Mouse (Mus musculus) forebrain, embryonic 11.5 days (tissue): ENCODE results near the gene Atxn1l. TPM values are rescaled to one million over a fixed set of nuclear protein-coding genes. Genes with fewer than 3 reads are reported as not detected.
A peak's percentile ranks its signal among the peaks of the same experiment; 100 is the strongest.

Experiments
- ATAC-seq: fragments of 200-750 bp; cut with Nextera tagmentation; replicated peaks from 2 replicates; pipeline ENCODE4 v1.8.0; 2017; ENCODE audit warnings: moderate TSS enrichment; ENCODE audit not compliant: low FRiP score
- DNase-seq: peaks from one replicate; pipeline ENCODE4 v3.0.0-alpha.2; 2017; ENCODE audit warnings: low spot score
- H3K27ac ChIP-seq: fragments of 300-500 bp; sonication (generic); 2 replicates; pipeline ENCODE4 v1.5.1; 2014; ENCODE audit warnings: low read depth, low read length
- H3K27me3 ChIP-seq: fragments of 300-500 bp; sonication (generic); 2 replicates; pipeline ENCODE4 v1.6.1; 2014; ENCODE audit warnings: mild to moderate bottlenecking, low read length, mixed read lengths; ENCODE audit not compliant: control insufficient read depth, insufficient read depth
- H3K36me3 ChIP-seq: fragments of 300-500 bp; sonication (generic); 2 replicates; pipeline ENCODE4 v1.6.1; 2014; ENCODE audit warnings: mild to moderate bottlenecking, low read length, moderate library complexity, mixed read lengths; ENCODE audit not compliant: control insufficient read depth, insufficient read depth
- H3K4me1 ChIP-seq: fragments of 300-500 bp; sonication (generic); replicated peaks from 2 replicates; pipeline ENCODE4 v1.6.1; 2014; ENCODE audit warnings: low read length, mixed read lengths; ENCODE audit not compliant: control insufficient read depth, insufficient read depth
- H3K4me2 ChIP-seq: fragments of 300-500 bp; sonication (generic); 2 replicates; pipeline ENCODE4 v1.6.1; 2014; ENCODE audit warnings: low read depth, mild to moderate bottlenecking, low read length, moderate library complexity, mixed read lengths; ENCODE audit not compliant: severe bottlenecking
- H3K4me3 ChIP-seq: fragments of 300-500 bp; sonication (generic); 2 replicates; pipeline ENCODE4 v1.5.1; 2014; ENCODE audit warnings: low read depth, low read length
- H3K9ac ChIP-seq: fragments of 300-500 bp; sonication (generic); 2 replicates; pipeline ENCODE4 v1.6.1; 2014; ENCODE audit warnings: low read length
- H3K9me3 ChIP-seq: fragments of 300-500 bp; sonication (generic); 2 replicates; pipeline ENCODE4 v1.6.1; 2016; ENCODE audit warnings: low read length, mixed read lengths; ENCODE audit not compliant: control insufficient read depth
- WGBS: fragments of 180-500 bp; shearing (Covaris S2); extraction: QIAGEN DNeasy Blood & Tissue Kit; methylation state at CpG from one replicate; pipeline ENCODE4 v1.1.7; 2014; 5-methylcytosine and 5-hydroxymethylcytosine counted together
- polyA plus RNA-seq: library from polyadenylated mRNA; unstranded; fragments of >200 nt; fragmentation: Nextera tagmentation; extraction: Ambion mirVana; gene quantifications from 2 replicates; pipeline ENCODE4 v1.2.1, GENCODE M21; 2014

The Atxn1l gene
- polyA plus RNA-seq, 1 experiment from 2014 or later, result 8.3 TPM

DNA sequence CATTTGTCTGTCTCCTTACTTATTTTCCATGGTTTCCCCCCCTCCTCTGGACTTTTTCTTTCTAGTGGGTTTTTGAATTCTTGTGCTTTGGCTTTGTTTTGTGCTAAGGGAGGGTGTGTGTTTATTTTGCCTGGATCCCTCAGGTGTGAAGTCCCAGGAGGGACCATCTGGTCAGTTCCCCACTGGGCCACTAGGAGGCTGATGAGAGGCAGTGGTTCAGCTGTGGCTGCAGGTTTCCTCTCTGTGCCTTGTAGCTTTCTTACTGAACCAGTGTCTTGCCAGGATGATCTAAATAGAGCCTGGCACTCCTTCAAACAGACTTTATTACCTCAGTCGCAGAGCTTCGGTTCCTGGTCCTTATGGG is 30.7 kb downstream of the Atxn1l start:
- Histone ChIP-seq H3K4me1 (peaks cover 7% of the 10 kb centered on the region), H3K36me3 (peaks cover 10% of the 10 kb centered on the region; the same call in 1 of the 2 replicates), H3K4me3 (peak overlapping the region; percentile 91), H3K4me2 (peak overlapping the region; percentile 66), H3K9ac (peak overlapping the region; percentile 99; the same call in 1 of the 2 replicates), H3K27ac (no peak overlapping the region), H3K27me3 (peaks cover 4% of the 10 kb centered on the region; the same call in 1 of the 2 replicates), H3K9me3 (no peaks in the 10 kb centered on the region)
- DNase-seq, result peak; percentile 83
- ATAC-seq, result no peak; the same call in 1 of the 2 replicates
- 47% methylated on average over 2 of the region's 2 CpGs for WGBS

DNA sequence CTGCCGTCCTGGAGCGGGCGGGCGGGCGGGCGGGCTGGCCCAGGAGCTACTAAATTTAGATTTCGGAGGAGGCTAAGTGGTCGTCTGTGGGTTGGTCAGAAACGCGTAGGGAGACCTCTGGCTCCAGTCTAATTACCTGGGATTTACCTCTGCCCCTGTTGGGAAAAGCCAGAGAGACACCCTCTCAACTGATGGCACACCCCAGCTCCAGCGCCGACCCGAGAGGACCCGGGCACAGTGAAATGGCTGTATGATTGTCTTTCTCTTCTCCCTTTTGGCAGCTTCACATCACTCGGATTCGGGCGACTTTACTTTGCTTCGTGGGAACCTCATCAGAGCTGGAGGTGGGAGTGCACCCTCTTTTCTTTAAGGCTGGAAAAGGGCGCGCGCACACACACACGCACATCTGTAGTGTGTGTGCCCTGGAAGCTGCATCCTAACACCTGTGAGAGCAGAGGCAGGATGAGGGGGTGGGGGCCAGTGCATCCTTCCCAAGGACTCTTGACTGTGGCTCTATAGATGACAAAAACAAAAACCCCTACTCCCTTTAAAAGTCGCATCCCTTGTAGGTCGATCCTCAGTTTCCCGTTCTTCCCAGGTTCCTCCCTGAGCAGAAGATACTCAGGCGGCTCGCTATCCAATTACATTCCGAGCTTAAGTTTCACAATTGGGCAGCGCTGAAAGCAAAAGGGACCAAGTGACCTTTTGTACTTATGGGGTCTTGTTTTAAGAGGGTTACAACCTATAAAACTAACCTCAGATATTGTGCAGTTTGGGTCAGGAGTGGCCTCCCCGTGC is 31.3 kb downstream of the Atxn1l start:
- Histone ChIP-seq H3K27ac (no peak overlapping the region; the same call in 1 of the 2 replicates), H3K9ac (peak overlapping the region; percentile 99), H3K4me3 (peak overlapping the region; percentile 91), H3K36me3 (peaks cover 6% of the 10 kb centered on the region; the same call in 1 of the 2 replicates), H3K27me3 (peaks cover 4% of the 10 kb centered on the region; the same call in 1 of the 2 replicates), H3K4me2 (peak overlapping the region; percentile 66), H3K4me1 (peaks cover 7% of the 10 kb centered on the region), H3K9me3 (no peaks in the 10 kb centered on the region)
- WGBS, result 1% methylated on average over 29 of the region's 30 CpGs
- DNase-seq (no peak), ATAC-seq (peak; percentile 37)

DNA sequence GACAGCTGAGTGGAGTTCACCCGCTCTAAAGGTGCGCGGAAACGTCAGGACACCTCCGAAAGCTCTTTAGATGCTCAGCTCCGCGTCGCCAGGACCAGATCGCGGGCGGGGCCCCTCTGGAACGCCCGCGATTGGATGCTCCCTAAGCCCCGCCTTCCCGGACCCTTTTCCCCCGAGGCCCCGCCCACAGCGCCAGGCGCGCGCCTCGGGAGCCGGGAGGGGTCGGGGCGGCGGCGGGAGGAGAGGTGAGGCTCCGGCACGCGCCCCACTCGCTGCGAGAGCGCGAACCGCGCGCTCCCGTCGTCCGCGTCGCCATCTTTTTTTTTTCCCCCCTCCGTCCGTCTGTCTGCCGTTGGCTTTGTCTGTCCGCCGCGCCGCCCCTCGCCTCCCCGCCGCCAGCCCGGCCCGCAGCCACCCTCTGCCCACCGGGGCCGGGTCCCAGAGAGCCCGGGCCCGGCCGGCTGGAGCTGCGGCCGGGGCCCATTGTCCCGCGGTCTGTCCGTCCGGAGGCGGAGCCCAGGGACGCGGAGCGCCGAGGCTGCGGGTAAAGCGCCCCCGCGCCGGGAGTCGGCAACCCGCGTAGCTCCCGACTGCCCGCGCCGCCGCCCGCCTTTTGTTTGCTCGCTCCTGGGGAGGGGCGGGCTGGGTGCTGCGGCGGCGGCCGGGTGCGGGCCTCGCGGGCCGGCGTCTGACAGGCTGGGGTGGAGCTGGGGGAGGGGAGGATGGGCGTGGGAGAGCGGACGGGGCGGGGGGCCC is 32.0 kb downstream of the Atxn1l start, which contains the start of gene Zfp821:
TSS of gene Zfp821 (plus strand) at position 227 of the 756 bp plus-strand sequence.
- Histone ChIP-seq H3K4me1 (peaks cover 7% of the 10 kb centered on the region), H3K36me3 (peaks cover 5% of the 10 kb centered on the region; the same call in 1 of the 2 replicates), H3K27me3 (peaks cover 4% of the 10 kb centered on the region; the same call in 1 of the 2 replicates), H3K27ac (peak within 1 kb of the TSS; percentile 90), H3K9ac (peak within 1 kb of the TSS; percentile 99), H3K9me3 (no peaks in the 10 kb centered on the region), H3K4me3 (peak within 1 kb of the TSS; percentile 91), H3K4me2 (peak within 1 kb of the TSS; percentile 66)
- DNase-seq (peak; percentile 97), ATAC-seq (peak; percentile 88)
- under 1% methylated on average over 55 of the region's 100 CpGs for WGBS

DNA sequence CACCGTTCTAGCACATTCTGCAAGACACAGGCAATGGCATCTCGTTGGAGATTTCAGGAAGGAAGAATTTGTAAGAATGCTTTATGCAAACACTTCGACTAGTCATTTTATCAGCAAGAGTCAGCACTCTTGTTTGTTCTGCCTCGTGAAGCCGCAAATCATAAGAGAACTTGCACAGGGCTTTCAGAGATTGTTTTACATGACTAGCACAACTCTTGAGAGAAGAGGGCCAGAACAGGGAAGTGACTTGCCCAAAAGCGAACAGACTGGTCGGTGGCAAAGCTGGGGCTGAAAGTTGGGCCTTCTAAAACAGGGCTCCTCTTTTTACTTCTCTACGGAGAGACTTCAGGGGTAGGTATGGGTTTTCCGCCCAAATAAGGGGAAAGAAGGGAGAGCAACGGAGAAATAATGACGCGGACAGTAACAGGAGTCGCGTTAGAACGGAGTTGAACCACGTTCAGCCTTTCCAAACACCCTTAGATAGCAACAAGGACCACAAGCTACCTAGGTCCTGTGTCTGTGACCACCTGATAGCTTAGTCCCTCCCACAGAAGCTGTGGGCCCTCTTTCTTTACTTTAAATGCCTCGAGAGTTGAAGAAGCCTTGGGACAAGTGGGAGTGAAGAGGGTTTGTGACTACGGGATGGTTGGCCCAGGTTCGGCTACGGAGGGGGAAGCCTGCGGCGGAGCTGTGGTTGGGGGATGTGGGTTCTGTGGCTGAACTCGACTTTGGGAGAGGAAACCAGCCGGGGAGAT is 32.8 kb downstream of the Atxn1l start:
- Histone ChIP-seq H3K9ac (peak overlapping the region; percentile 99), H3K4me3 (peak overlapping the region; percentile 91), H3K4me2 (peak overlapping the region; percentile 66), H3K27ac (no peak overlapping the region), H3K27me3 (peaks cover 4% of the 10 kb centered on the region; the same call in 1 of the 2 replicates), H3K4me1 (peaks cover 7% of the 10 kb centered on the region), H3K9me3 (no peaks in the 10 kb centered on the region), H3K36me3 (peaks cover 2% of the 10 kb centered on the region; the same call in 1 of the 2 replicates)
- ATAC-seq (peak; percentile 61), DNase-seq (no peak)
- WGBS, result 13% methylated on average over 24 of the region's 24 CpGs

DNA sequence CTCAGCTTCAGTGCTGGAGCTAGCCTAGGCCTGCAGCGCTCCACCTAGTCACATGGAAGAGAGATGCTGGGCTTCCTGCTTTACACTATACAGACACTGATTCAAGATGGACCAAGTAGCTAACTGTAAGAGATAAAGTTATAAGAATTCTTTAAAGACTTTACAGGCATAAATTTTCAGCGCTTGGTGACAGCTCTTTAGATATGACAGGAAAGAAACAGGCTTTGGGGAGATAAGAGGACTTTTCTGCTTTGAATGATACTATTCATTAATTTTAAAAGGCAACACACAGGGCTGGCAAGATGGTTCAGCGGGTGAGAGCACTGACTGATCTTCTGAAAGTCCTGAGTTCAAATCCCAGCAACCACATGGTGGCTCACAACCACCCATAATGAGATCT is 39.1 kb downstream of the Atxn1l start:
- Histone ChIP-seq H3K9me3 (no peaks in the 10 kb centered on the region), H3K36me3 (no peaks in the 10 kb centered on the region), H3K4me3 (no peak overlapping the region), H3K27me3 (peaks cover 2% of the 10 kb centered on the region; the same call in 1 of the 2 replicates), H3K4me2 (no peak overlapping the region), H3K4me1 (no peaks in the 10 kb centered on the region), H3K27ac (no peak overlapping the region), H3K9ac (no peak overlapping the region)
- 82% methylated on average over 3 of the region's 3 CpGs for WGBS
- ATAC-seq, result no peak
- no peak for DNase-seq

DNA sequence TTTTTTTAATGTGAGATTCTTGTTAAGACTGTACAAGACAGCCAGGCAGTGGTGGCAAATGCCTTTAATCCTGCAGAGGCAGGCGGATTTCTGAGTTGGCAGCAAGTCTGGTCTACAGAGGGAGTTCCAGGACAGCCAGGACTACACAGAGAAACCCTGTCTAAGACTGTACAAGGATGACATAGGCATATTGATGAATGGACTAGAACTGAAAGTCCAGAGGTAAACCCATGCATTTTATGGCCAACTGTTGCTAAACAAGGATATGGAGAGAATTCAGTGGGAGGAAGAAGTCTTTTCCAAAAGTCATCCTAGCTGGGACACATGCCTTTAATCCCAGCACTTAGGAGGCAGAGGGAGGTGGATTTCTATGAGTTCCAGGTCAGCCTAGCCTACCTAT is 39.8 kb downstream of the Atxn1l start:
- Histone ChIP-seq H3K27ac (no peak overlapping the region), H3K9me3 (no peaks in the 10 kb centered on the region), H3K4me3 (no peak overlapping the region), H3K4me1 (no peaks in the 10 kb centered on the region), H3K9ac (no peak overlapping the region), H3K4me2 (no peak overlapping the region), H3K27me3 (peaks cover 1% of the 10 kb centered on the region; the same call in 1 of the 2 replicates), H3K36me3 (no peaks in the 10 kb centered on the region)
- no peak for DNase-seq
- ATAC-seq, result no peak
- WGBS, result 77% methylated on average over 1 of the region's 1 CpGs

DNA sequence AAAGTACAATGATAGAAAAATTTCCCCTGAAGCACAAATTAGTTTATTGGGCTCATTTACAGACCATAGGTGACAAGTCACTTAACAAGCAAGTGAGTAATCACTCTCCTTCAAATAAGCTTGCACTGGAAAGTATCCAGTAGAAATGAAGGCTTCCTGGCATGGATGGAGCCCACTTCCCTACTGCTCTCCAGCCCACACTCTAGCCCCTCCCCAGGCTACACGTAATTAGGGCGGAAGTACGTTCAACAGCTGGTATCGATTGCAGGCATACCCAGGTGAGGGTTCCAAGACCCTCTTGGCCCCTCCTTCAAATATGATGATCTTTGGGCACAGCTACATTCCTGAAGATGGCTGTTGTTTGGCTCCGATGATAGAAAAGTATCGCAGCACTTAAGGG is 43.4 kb downstream of the Atxn1l start:
- WGBS, result 57% methylated on average over 6 of the region's 6 CpGs
- Histone ChIP-seq H3K4me3 (no peak overlapping the region), H3K4me2 (no peak overlapping the region)

More for the DNA sequence above, 43.4 kb downstream of the Atxn1l start:
- H3K4me1 ChIP-seq, result peaks cover 4% of the 10 kb centered on the region; the same call in 1 of the 2 replicates
- no peaks in the 10 kb centered on the region for H3K36me3 ChIP-seq
- DNase-seq (no peak), ATAC-seq (no peak)
- H3K27me3 ChIP-seq, result no peaks in the 10 kb centered on the region
- H3K9ac ChIP-seq, result no peak overlapping the region
- no peak overlapping the region for H3K27ac ChIP-seq
- H3K9me3 ChIP-seq, result no peaks in the 10 kb centered on the region
